Mouse (Mus musculus) stomach, embryonic 16.5 days (tissue): ENCODE measurements around the gene Akr7a5. TPM values are rescaled to one million over a fixed set of nuclear protein-coding genes. Genes with fewer than 3 reads are reported as not detected.

Experiments used
- ATAC-seq: fragments of 200-750 bp; cut with Nextera tagmentation; 2 replicates; pipeline ENCODE4 v1.8.0; 2017; ENCODE audit warnings: moderate number of reproducible peaks, moderate TSS enrichment; ENCODE audit not compliant: insufficient read depth, low FRiP score
- H3K27ac ChIP-seq: fragments of 300-500 bp; sonication (generic); 2 replicates; pipeline ENCODE4 v1.5.1; 2014; ENCODE audit warnings: low read length
- H3K27me3 ChIP-seq: fragments of 300-500 bp; sonication (generic); 2 replicates; pipeline ENCODE4 v1.6.1; 2014; ENCODE audit warnings: low read length, control low read depth, mixed read lengths; ENCODE audit not compliant: control insufficient read depth, insufficient read depth
- H3K36me3 ChIP-seq: fragments of 300-500 bp; sonication (generic); 2 replicates; pipeline ENCODE4 v1.6.1; 2014; ENCODE audit warnings: low read length; ENCODE audit not compliant: control insufficient read depth, insufficient read depth
- H3K4me1 ChIP-seq: fragments of 300-500 bp; sonication (generic); 2 replicates; pipeline ENCODE4 v1.6.1; 2014; ENCODE audit warnings: low read length, control low read depth, mixed read lengths; ENCODE audit not compliant: control insufficient read depth, insufficient read depth
- H3K4me2 ChIP-seq: fragments of 300-500 bp; sonication (generic); 2 replicates; pipeline ENCODE4 v1.6.1; 2014; ENCODE audit warnings: low read depth, low read length, mixed read lengths
- H3K4me3 ChIP-seq: fragments of 300-500 bp; sonication (generic); replicated peaks from 2 replicates; pipeline ENCODE4 v1.5.1; 2014; ENCODE audit warnings: mild to moderate bottlenecking, low read length
- H3K9ac ChIP-seq: fragments of 300-500 bp; sonication (generic); 2 replicates; pipeline ENCODE4 v1.6.1; 2014; ENCODE audit warnings: low read length
- H3K9me3 ChIP-seq: fragments of 300-500 bp; sonication (generic); replicated peaks from 2 replicates; pipeline ENCODE4 v1.6.1; 2016; ENCODE audit warnings: low read length, control low read depth; ENCODE audit not compliant: control insufficient read depth
- WGBS: fragments of 180-500 bp; shearing (Covaris S2); extraction: QIAGEN DNeasy Blood & Tissue Kit; methylation state at CpG from one replicate; pipeline ENCODE4 v1.1.7; 2014; 5-methylcytosine and 5-hydroxymethylcytosine counted together
- polyA plus RNA-seq: library from polyadenylated mRNA; unstranded; fragments of >200 nt; fragmentation: Nextera tagmentation; extraction: Ambion mirVana; gene quantifications from 2 replicates; pipeline ENCODE4 v1.2.1, GENCODE M21; 2015

The Akr7a5 gene
- polyA plus RNA-seq, 1 experiment from 2014 or later, result 105 TPM

DNA sequence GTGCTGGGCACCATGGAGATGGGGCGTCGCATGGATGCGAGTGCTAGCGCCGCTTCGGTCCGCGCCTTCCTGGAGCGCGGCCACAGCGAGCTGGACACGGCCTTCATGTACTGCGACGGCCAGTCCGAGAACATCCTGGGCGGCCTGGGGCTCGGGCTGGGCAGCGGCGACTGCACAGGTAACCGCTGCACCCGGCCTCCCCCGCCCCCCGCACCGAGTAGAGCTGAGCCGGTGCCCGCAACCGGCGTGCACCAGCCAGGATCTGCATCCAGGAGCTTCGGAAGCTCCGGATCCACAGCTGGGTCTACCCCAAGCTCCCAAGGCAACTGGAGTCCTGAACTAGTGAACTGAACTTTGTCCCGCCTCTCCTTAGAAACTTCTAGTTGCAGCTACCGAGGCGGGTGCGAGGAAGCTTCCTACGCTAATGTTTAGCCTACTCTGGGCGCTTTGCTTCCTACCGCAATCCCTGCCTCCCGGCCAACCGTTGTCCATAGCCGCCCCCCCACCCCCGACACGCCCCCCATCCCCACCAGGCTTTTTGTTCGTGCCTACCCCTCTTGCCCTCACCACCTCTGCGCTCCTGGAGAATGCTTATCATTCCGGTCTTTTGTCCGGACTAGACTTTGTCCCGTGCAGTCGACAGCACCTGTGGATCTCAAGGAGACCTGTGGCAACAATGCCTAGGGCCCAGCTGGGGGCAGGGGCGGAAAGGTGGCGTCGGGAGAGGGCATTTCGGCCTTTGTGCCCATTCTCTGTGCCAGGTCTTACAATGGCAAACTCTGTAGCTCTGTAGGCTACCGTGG is 556 bp downstream of the Akr7a5 start:
- Histone ChIP-seq H3K4me3 (peak overlapping the region; percentile 95), H3K9me3 (no peaks in the 10 kb centered on the region), H3K27me3 (no peaks in the 10 kb centered on the region), H3K9ac (peak overlapping the region; percentile 96), H3K4me1 (peaks cover 17% of the 10 kb centered on the region), H3K27ac (peak overlapping the region; percentile 83), H3K36me3 (no peaks in the 10 kb centered on the region), H3K4me2 (peak overlapping the region; percentile 92)
- ATAC-seq, result peak; percentile 65
- under 1% methylated on average over 53 of the region's 53 CpGs for WGBS

DNA sequence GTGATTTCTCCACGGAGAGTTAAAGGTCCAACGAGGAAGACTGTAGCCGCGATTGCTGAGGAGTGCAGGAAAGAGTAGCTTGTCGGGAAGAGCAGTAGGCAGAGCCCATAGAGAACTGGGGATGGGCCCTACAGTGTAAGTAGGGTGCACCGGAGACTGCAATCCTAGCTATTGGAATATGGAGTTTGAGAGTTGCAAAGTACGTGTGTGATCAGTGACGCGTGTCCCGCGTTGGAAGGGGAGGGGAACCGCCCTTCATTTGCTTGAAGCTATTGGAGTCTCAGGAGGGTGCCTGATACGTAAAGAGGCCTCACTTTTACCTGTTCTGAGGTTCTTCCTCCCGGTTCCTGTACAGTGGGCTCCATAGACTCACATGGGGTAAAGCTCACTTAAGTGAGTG is 1.2 kb downstream of the Akr7a5 start:
- Histone ChIP-seq H3K27me3 (no peaks in the 10 kb centered on the region), H3K9ac (peak overlapping the region; percentile 96), H3K9me3 (no peaks in the 10 kb centered on the region), H3K4me2 (peak overlapping the region; percentile 92), H3K4me1 (peaks cover 17% of the 10 kb centered on the region), H3K36me3 (no peaks in the 10 kb centered on the region), H3K4me3 (peak overlapping the region; percentile 95), H3K27ac (peak overlapping the region; percentile 25; the same call in 1 of the 2 replicates)
- no peak for ATAC-seq
- 16% methylated on average over 14 of the region's 14 CpGs for WGBS

DNA sequence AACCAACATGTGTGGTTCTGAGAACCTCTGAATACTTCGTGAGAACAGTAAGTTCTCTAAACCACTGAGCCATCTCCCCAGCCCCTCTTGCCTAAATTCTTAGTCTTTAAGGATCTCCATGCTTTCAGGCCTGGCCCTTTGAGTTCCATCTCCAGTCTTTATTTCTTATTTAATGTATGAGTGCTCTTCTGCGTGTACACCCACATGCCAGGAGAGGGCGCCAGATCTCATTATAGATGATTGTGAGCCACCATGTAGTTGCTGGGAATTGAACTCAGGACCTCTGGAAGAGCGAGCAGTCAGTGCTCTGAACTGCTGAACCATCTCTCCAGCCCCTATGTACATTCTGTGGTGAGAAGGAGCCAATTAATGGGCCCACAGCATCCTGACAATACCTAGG is 2.1 kb downstream of the Akr7a5 start:
- ATAC-seq, result no peak
- Histone ChIP-seq H3K27ac (no peak overlapping the region), H3K4me2 (no peak overlapping the region), H3K36me3 (no peaks in the 10 kb centered on the region), H3K9me3 (no peaks in the 10 kb centered on the region), H3K9ac (no peak overlapping the region), H3K4me1 (peaks cover 17% of the 10 kb centered on the region), H3K4me3 (no peak overlapping the region), H3K27me3 (no peaks in the 10 kb centered on the region)
- 61% methylated on average over 4 of the region's 4 CpGs for WGBS

DNA sequence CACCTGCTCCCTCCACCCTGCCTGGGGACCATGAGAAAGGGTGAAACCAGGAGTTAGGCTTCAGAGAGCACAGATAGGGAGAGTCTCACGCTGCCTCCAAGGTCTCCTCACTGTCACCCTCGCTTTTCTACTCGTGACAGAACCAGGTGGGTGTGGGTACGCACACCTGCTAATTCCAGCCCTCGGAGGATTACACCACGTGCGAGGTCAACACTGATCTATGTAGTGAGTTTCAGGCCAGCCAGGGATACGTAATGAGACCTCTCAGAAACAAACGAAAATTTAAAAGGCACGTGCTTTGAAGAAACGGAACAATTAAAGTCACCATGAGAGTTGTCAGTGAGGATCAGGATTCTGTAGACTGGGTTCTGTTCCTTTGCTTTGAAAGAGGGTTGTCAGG is 7.9 kb downstream of the Akr7a5 start:
- no peaks in the 10 kb centered on the region for H3K27me3 ChIP-seq
- no peak overlapping the region for H3K27ac ChIP-seq
- no peaks in the 10 kb centered on the region for H3K9me3 ChIP-seq
- no peak overlapping the region for H3K4me3 ChIP-seq
- no peak overlapping the region for H3K9ac ChIP-seq
- no peak for ATAC-seq
- H3K4me1 ChIP-seq, result no peaks in the 10 kb centered on the region
- H3K4me2 ChIP-seq, result no peak overlapping the region
- no peaks in the 10 kb centered on the region for H3K36me3 ChIP-seq
- WGBS, result 89% methylated on average over 11 of the region's 11 CpGs

DNA sequence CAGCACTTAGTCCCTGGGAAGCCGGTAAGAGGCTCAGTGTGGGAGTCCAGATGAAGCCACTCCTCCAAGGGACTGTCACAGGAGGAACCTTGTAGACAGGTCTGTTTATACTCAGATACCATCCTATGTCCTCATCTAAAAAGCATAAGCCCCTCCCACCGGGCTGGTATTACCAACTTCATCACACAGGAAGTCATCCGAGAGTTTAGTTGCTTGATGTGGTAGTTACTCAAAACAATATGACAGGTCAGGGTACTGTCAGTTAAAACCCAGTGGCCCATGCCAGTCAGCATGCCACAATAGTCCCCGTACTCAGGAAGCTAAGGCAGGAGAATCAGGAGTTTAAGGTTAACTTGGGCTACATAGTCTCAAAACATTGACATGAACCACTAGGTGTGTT is 9.2 kb downstream of the Akr7a5 start:
- no peak overlapping the region for H3K9ac ChIP-seq
- H3K4me3 ChIP-seq, result no peak overlapping the region
- no peaks in the 10 kb centered on the region for H3K9me3 ChIP-seq
- no peak overlapping the region for H3K4me2 ChIP-seq
- no peaks in the 10 kb centered on the region for H3K4me1 ChIP-seq
- H3K36me3 ChIP-seq, result no peaks in the 10 kb centered on the region
- H3K27me3 ChIP-seq, result no peaks in the 10 kb centered on the region
- no peak overlapping the region for H3K27ac ChIP-seq
- ATAC-seq, result no peak
- WGBS, result 88% methylated on average over 4 of the region's 4 CpGs

DNA sequence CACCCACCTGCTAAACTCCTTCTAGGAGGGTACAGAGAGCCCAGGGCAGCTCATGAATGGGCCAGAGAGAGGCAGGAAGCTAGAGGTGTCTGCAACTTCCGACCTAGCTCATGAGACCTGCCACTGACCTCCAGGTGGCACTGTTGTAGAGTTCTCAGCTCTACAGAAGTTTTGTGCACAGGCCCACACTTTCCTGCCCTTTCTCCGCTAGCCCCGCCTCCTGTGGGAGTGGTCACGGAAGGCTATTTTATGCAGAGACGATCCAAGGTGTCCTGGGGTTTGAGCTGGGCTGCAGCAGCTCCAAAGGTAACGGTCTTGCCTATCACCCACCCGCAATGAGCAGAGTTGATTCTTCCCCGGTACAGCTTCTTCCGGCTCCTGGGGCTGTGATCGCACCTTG is 20.1 kb downstream of the Akr7a5 start:
- Histone ChIP-seq H3K36me3 (no peaks in the 10 kb centered on the region), H3K4me1 (no peaks in the 10 kb centered on the region), H3K9ac (no peak overlapping the region), H3K4me3 (peak overlapping the region; percentile 34), H3K4me2 (peak overlapping the region; percentile 48), H3K9me3 (no peaks in the 10 kb centered on the region), H3K27me3 (no peaks in the 10 kb centered on the region), H3K27ac (no peak overlapping the region)
- WGBS, result 9% methylated on average over 10 of the region's 10 CpGs
- ATAC-seq, result peak; percentile 88

DNA sequence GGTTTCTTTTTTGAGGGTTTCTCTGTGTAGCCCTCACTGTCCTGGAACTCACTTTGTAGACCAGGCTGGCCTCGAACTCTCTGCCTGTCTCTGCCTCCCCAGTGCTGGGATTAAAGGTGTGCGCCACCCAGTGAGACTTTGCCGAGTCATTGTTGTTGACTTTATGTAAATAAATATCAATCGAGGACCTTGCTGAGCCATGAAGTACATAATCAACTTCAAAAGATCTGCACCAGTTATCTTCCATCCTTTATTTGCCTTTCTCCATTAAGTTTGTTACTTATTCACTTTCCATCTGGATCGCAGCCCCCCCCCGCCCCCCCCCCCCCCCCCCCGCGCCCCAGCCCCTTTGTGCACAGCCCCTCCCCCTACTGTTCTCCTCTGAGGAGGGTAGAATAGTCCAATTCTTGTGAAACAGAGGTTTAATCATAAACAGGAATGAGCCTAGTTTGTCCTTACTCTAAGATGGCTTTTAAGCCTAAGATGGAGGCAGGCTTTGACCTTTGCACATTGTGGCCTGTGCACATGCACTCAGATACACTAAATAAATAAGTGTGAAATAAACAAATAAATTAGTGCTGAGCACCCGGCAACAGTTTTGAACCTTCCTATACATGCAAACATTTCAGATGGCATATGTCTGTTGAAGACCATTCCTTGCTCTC is 24.2 kb downstream of the Akr7a5 start:
- Histone ChIP-seq H3K4me3 (no peak overlapping the region), H3K4me1 (peaks cover 4% of the 10 kb centered on the region; the same call in 1 of the 2 replicates), H3K9me3 (no peaks in the 10 kb centered on the region), H3K27ac (no peak overlapping the region), H3K36me3 (no peaks in the 10 kb centered on the region), H3K9ac (no peak overlapping the region), H3K4me2 (no peak overlapping the region), H3K27me3 (no peaks in the 10 kb centered on the region)
- WGBS, result 50% methylated on average over 6 of the region's 9 CpGs
- no peak for ATAC-seq

DNA sequence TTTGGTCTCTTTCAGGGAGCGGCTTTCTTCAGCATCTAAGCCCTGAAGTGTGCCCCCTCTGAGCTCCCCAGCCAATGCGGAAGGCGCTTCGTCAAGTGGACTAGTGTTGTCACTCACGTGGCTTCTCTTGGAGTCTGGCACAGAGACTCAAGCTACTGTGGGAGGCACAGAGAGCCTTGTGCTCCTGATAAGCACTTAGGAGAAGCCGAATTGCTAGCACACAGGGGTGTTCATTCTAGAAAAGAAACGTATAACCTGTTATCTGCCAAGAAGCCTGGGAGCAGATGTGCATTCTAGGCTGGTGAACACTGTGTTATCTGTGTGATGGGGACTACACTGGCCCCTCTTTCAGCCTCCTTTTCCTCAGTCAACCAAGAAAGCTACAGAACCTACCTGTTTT is 25.0 kb downstream of the Akr7a5 start:
- H3K27ac ChIP-seq, result no peak overlapping the region
- H3K27me3 ChIP-seq, result no peaks in the 10 kb centered on the region
- H3K4me2 ChIP-seq, result no peak overlapping the region
- no peaks in the 10 kb centered on the region for H3K9me3 ChIP-seq
- H3K36me3 ChIP-seq, result no peaks in the 10 kb centered on the region
- H3K4me1 ChIP-seq, result peaks cover 4% of the 10 kb centered on the region; the same call in 1 of the 2 replicates
- H3K4me3 ChIP-seq, result no peak overlapping the region
- WGBS, result 45% methylated on average over 7 of the region's 7 CpGs
- ATAC-seq, result peak; percentile 25
- H3K9ac ChIP-seq, result no peak overlapping the region

DNA sequence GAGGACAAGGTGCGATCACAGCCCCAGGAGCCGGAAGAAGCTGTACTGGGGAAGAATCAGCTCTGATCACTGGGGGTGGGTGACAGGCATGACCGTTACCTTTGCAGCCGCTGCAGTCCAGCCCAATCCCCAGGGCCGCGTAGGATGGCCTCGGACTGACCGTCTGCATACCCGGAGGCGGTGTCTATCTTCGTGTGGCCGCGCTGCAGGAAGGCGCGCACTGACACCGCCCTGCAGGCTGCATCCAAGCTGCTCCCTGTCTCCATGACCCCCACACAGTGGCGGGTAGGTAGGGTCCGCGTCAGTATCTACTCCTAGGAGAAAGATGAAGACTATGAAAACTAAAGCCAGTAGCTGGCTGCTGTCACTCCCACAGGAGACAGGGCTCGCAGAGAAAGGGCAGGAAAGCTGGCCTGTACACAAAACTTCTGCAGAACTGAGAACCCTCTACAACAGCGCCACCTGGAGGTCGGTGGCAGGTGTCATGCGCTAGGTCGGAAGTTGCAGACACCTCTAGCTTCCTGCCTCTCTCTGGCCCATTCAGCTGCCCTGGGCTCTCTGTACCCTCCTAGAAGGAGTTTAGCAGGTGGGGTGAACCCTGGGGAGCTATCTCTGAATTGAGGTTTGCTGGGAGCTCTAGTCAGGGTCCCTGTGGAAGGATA is 26.4 kb downstream of the Akr7a5 start:
- no peaks in the 10 kb centered on the region for H3K9me3 ChIP-seq
- peaks cover 4% of the 10 kb centered on the region; the same call in 1 of the 2 replicates for H3K4me1 ChIP-seq
- H3K4me2 ChIP-seq, result peak overlapping the region; percentile 50
- H3K36me3 ChIP-seq, result no peaks in the 10 kb centered on the region
- H3K27ac ChIP-seq, result no peak overlapping the region
- 17% methylated on average over 24 of the region's 24 CpGs for WGBS
- no peaks in the 10 kb centered on the region for H3K27me3 ChIP-seq
- peak overlapping the region; percentile 50; the same call in 1 of the 2 replicates for H3K9ac ChIP-seq
- peak overlapping the region; percentile 32 for H3K4me3 ChIP-seq
- ATAC-seq, result peak; percentile 70
